Mouse (Mus musculus) cerebellum, postnatal 10 days (tissue): ENCODE results near the gene Parp16.
"Not testable (repeated sequence)": the region's sequence is repeated elsewhere in the genome, so short reads cannot be mapped to it uniquely, and the experiment has no call there.

Source experiments
- DNase-seq, 2 experiments: peaks; one replicate each; pipeline ENCODE4 v3.0.0; 2021; ENCODE audit warnings: mixed read lengths in 2 of 2

The Parp16 gene

GRCm38 (mm10) chr9:65214425-65214777 is 19.2 kb downstream of the Parp16 start:
- no peak for DNase-seq

- peak; percentile 91 for DNase-seq
Observed at GRCm38 (mm10) chr9:65214778-65215493, 19.8 kb downstream of the Parp16 start.

- no peak for DNase-seq
Observed at GRCm38 (mm10) chr9:65215494-65216126, 20.5 kb downstream of the Parp16 start.

GRCm38 (mm10) chr9:65216972-65217371 is 21.8 kb downstream of the Parp16 start:
- DNase-seq = no peak

- DNase-seq = no peak
Observed at GRCm38 (mm10) chr9:65217661-65218060, 22.5 kb downstream of the Parp16 start.

- DNase-seq = no peak
Observed at GRCm38 (mm10) chr9:65218916-65219315, 23.8 kb downstream of the Parp16 start.

GRCm38 (mm10) chr9:65220398-65220797 is 25.2 kb downstream of the Parp16 start:
- DNase-seq = not testable (repeated sequence)

- no peak for DNase-seq
Observed at GRCm38 (mm10) chr9:65223927-65224326, 28.8 kb downstream of the Parp16 start.

GRCm38 (mm10) chr9:65225795-65226194 is 30.6 kb downstream of the Parp16 start:
- peak; percentile 73 to 78 for DNase-seq

GRCm38 (mm10) chr9:65230250-65230649 is 35.1 kb downstream of the Parp16 start:
- DNase-seq = no peak

GRCm38 (mm10) chr9:65231284-65231683 is 36.1 kb downstream of the Parp16 start:
- DNase-seq = peak; percentile 56 to 61

GRCm38 (mm10) chr9:65233243-65233985 is 38.3 kb downstream of the Parp16 start:
- no peak for DNase-seq

GRCm38 (mm10) chr9:65234734-65235133 is 39.6 kb downstream of the Parp16 start:
- no peak for DNase-seq

GRCm38 (mm10) chr9:65235601-65236000 is 40.4 kb downstream of the Parp16 start:
- no peak for DNase-seq

GRCm38 (mm10) chr9:65237616-65238015 is 42.5 kb downstream of the Parp16 start:
- peak; percentile 46 to 49 for DNase-seq

GRCm38 (mm10) chr9:65238191-65238760 is 43.1 kb downstream of the Parp16 start:
- no peak for DNase-seq

- no peak for DNase-seq
Observed at GRCm38 (mm10) chr9:65239176-65239575, 44.0 kb downstream of the Parp16 start.

GRCm38 (mm10) chr9:65239731-65240130 is 44.6 kb downstream of the Parp16 start:
- DNase-seq = no peak

- no peak for DNase-seq
Observed at GRCm38 (mm10) chr9:65240587-65240986, 45.4 kb downstream of the Parp16 start.

- no peak for DNase-seq
Observed at GRCm38 (mm10) chr9:65241973-65242372, 46.8 kb downstream of the Parp16 start.

- no peak for DNase-seq
Observed at GRCm38 (mm10) chr9:65243249-65243648, 48.1 kb downstream of the Parp16 start.

- DNase-seq = no peak
Observed at GRCm38 (mm10) chr9:65244036-65244806, 49.1 kb downstream of the Parp16 start.
